Mouse (Mus musculus): ENCODE results near the gene Olfr314. TPM values are rescaled to one million over a fixed set of nuclear protein-coding genes. Genes with fewer than 3 reads are reported as not detected.
"Not testable (repeated sequence)": the region's sequence is repeated elsewhere in the genome, so short reads cannot be mapped to it uniquely, and the experiment has no call there.

The Olfr314 gene
- polyA plus RNA-seq (2014; fragmentation: Nextera tagmentation; extraction: Ambion mirVana), result not detected in 2 replicates

- Histone ChIP-seq H3K4me1 (replicated peaks; ENCODE audit: control insufficient read depth, insufficient read depth, low read length) (no peaks in the 10 kb centered on the region), H3K9me3 (ENCODE audit: control insufficient read depth, low read length) (no peaks in the 10 kb centered on the region), H3K27me3 (replicated peaks; ENCODE audit: control insufficient read depth, insufficient read depth, low read length) (no peaks in the 10 kb centered on the region), H3K4me3 (ENCODE audit: low read depth, low read length) (no peak within 1 kb of the TSS), H3K9ac (ENCODE audit: low read length) (no peak within 1 kb of the TSS), H3K4me2 (ENCODE audit: low read length) (no peak within 1 kb of the TSS), H3K27ac (ENCODE audit: low read depth) (no peak within 1 kb of the TSS), H3K36me3 (ENCODE audit: control insufficient read depth, insufficient read depth, low read length) (no peaks in the 10 kb centered on the region)
- no peak for ATAC-seq (replicated peaks; ENCODE audit: low FRiP score, low TSS enrichment, low read depth)
- WGBS, result 70% methylated on average over 6 of the region's 6 CpGs
- DNase-seq (ENCODE audit: low spot score), result peak; percentile 13
Measured at GRCm38 (mm10) chr11:58782480-58783089, at the start of gene Olfr314. Olfr314 (plus strand) TSS chr11:58782952.

GRCm38 (mm10) chr11:58733372-58733771 is 49.4 kb upstream of the Olfr314 start:
- Histone ChIP-seq H3K9ac (ENCODE audit: low read length) (no peak overlapping the region), H3K36me3 (ENCODE audit: control insufficient read depth, insufficient read depth, low read length) (no peaks in the 10 kb centered on the region), H3K4me1 (replicated peaks; ENCODE audit: control insufficient read depth, insufficient read depth, low read length) (no peaks in the 10 kb centered on the region), H3K27me3 (replicated peaks; ENCODE audit: control insufficient read depth, insufficient read depth, low read length) (no peaks in the 10 kb centered on the region), H3K4me3 (ENCODE audit: low read depth, low read length) (no peak overlapping the region), H3K4me2 (ENCODE audit: low read length) (no peak overlapping the region), H3K27ac (ENCODE audit: low read depth) (no peak overlapping the region), H3K9me3 (ENCODE audit: control insufficient read depth, low read length) (no peaks in the 10 kb centered on the region)
- no peak for DNase-seq (ENCODE audit: low spot score)
- WGBS, result 61% methylated on average over 3 of the region's 3 CpGs
- ATAC-seq (replicated peaks; ENCODE audit: low FRiP score, low TSS enrichment, low read depth), result no peak

- H3K4me1 ChIP-seq (replicated peaks; ENCODE audit: control insufficient read depth, insufficient read depth, low read length), result no peaks in the 10 kb centered on the region
- H3K9me3 ChIP-seq (ENCODE audit: control insufficient read depth, low read length), result no peaks in the 10 kb centered on the region
- no peak within 1 kb of the TSS for H3K4me3 ChIP-seq (ENCODE audit: low read depth, low read length)
- 69% methylated on average over 4 of the region's 4 CpGs for WGBS
- no peak within 1 kb of the TSS for H3K27ac ChIP-seq (ENCODE audit: low read depth)
- ATAC-seq (replicated peaks; ENCODE audit: low FRiP score, low TSS enrichment, low read depth), result no peak
- no peaks in the 10 kb centered on the region for H3K27me3 ChIP-seq (replicated peaks; ENCODE audit: control insufficient read depth, insufficient read depth, low read length)
- no peak within 1 kb of the TSS for H3K4me2 ChIP-seq (ENCODE audit: low read length)
- DNase-seq (ENCODE audit: low spot score), result no peak
- no peak within 1 kb of the TSS for H3K9ac ChIP-seq (ENCODE audit: low read length)
- no peaks in the 10 kb centered on the region for H3K36me3 ChIP-seq (ENCODE audit: control insufficient read depth, insufficient read depth, low read length)
Measured at GRCm38 (mm10) chr11:58738792-58739262, 43.9 kb upstream of the Olfr314 start, which contains the start of gene Olfr317. Olfr317 (minus strand) TSS chr11:58739212.

- not testable (repeated sequence) for H3K9me3 ChIP-seq (ENCODE audit: control insufficient read depth, low read length); H3K4me3 ChIP-seq (ENCODE audit: low read depth, low read length); DNase-seq (ENCODE audit: low spot score); H3K4me1 ChIP-seq (replicated peaks; ENCODE audit: control insufficient read depth, insufficient read depth, low read length); ATAC-seq (replicated peaks; ENCODE audit: low FRiP score, low TSS enrichment, low read depth); H3K36me3 ChIP-seq (ENCODE audit: control insufficient read depth, insufficient read depth, low read length); H3K4me2 ChIP-seq (ENCODE audit: low read length); H3K27me3 ChIP-seq (replicated peaks; ENCODE audit: control insufficient read depth, insufficient read depth, low read length); H3K27ac ChIP-seq (ENCODE audit: low read depth); H3K9ac ChIP-seq (ENCODE audit: low read length)
- 84% methylated on average over 18 of the region's 18 CpGs for WGBS
Measured at GRCm38 (mm10) chr11:58751096-58751495, 31.7 kb upstream of the Olfr314 start.

GRCm38 (mm10) chr11:58752434-58752833 is 30.3 kb upstream of the Olfr314 start, which contains the start of gene Olfr316:
Olfr316 (plus strand) TSS chr11:58752734.
- ATAC-seq (replicated peaks; ENCODE audit: low FRiP score, low TSS enrichment, low read depth), result no peak
- 82% methylated on average over 2 of the region's 2 CpGs for WGBS
- Histone ChIP-seq H3K27me3 (replicated peaks; ENCODE audit: control insufficient read depth, insufficient read depth, low read length) (no peaks in the 10 kb centered on the region), H3K4me3 (ENCODE audit: low read depth, low read length) (no peak within 1 kb of the TSS), H3K4me1 (replicated peaks; ENCODE audit: control insufficient read depth, insufficient read depth, low read length) (no peaks in the 10 kb centered on the region), H3K36me3 (ENCODE audit: control insufficient read depth, insufficient read depth, low read length) (no peaks in the 10 kb centered on the region), H3K9me3 (ENCODE audit: control insufficient read depth, low read length) (no peaks in the 10 kb centered on the region), H3K4me2 (ENCODE audit: low read length) (no peak within 1 kb of the TSS), H3K27ac (ENCODE audit: low read depth) (no peak within 1 kb of the TSS), H3K9ac (ENCODE audit: low read length) (no peak within 1 kb of the TSS)
- no peak for DNase-seq (ENCODE audit: low spot score)

GRCm38 (mm10) chr11:58772888-58773287 is 9.9 kb upstream of the Olfr314 start, which contains the start of gene Olfr315:
Olfr315 (plus strand) TSS chr11:58773188.
- no peak for DNase-seq (ENCODE audit: low spot score)
- no peak for ATAC-seq (replicated peaks; ENCODE audit: low FRiP score, low TSS enrichment, low read depth)
- Histone ChIP-seq H3K4me3 (ENCODE audit: low read depth, low read length) (no peak within 1 kb of the TSS), H3K36me3 (ENCODE audit: control insufficient read depth, insufficient read depth, low read length) (no peaks in the 10 kb centered on the region), H3K9ac (ENCODE audit: low read length) (no peak within 1 kb of the TSS), H3K4me1 (replicated peaks; ENCODE audit: control insufficient read depth, insufficient read depth, low read length) (no peaks in the 10 kb centered on the region), H3K9me3 (ENCODE audit: control insufficient read depth, low read length) (no peaks in the 10 kb centered on the region), H3K4me2 (ENCODE audit: low read length) (no peak within 1 kb of the TSS), H3K27me3 (replicated peaks; ENCODE audit: control insufficient read depth, insufficient read depth, low read length) (no peaks in the 10 kb centered on the region), H3K27ac (ENCODE audit: low read depth) (no peak within 1 kb of the TSS)

- Histone ChIP-seq H3K4me3 (ENCODE audit: low read depth, low read length) (no peak overlapping the region), H3K27ac (ENCODE audit: low read depth) (no peak overlapping the region), H3K9ac (ENCODE audit: low read length) (no peak overlapping the region), H3K4me2 (ENCODE audit: low read length) (no peak overlapping the region), H3K9me3 (ENCODE audit: control insufficient read depth, low read length) (no peaks in the 10 kb centered on the region), H3K27me3 (replicated peaks; ENCODE audit: control insufficient read depth, insufficient read depth, low read length) (no peaks in the 10 kb centered on the region), H3K4me1 (replicated peaks; ENCODE audit: control insufficient read depth, insufficient read depth, low read length) (no peaks in the 10 kb centered on the region), H3K36me3 (ENCODE audit: control insufficient read depth, insufficient read depth, low read length) (no peaks in the 10 kb centered on the region)
- no peak for ATAC-seq (replicated peaks; ENCODE audit: low FRiP score, low TSS enrichment, low read depth)
- DNase-seq (ENCODE audit: low spot score), result peak; percentile 16
- WGBS, result 82% methylated on average over 2 of the region's 2 CpGs
Measured at GRCm38 (mm10) chr11:58784182-58784581, 1.4 kb downstream of the Olfr314 start.

GRCm38 (mm10) chr11:58787651-58788050 is 4.9 kb downstream of the Olfr314 start:
- Histone ChIP-seq H3K4me1 (replicated peaks; ENCODE audit: control insufficient read depth, insufficient read depth, low read length) (no peaks in the 10 kb centered on the region), H3K4me3 (ENCODE audit: low read depth, low read length) (no peak overlapping the region), H3K4me2 (ENCODE audit: low read length) (no peak overlapping the region), H3K27me3 (replicated peaks; ENCODE audit: control insufficient read depth, insufficient read depth, low read length) (no peaks in the 10 kb centered on the region), H3K27ac (ENCODE audit: low read depth) (no peak overlapping the region), H3K9me3 (ENCODE audit: control insufficient read depth, low read length) (no peaks in the 10 kb centered on the region), H3K9ac (ENCODE audit: low read length) (no peak overlapping the region), H3K36me3 (ENCODE audit: control insufficient read depth, insufficient read depth, low read length) (no peaks in the 10 kb centered on the region)
- DNase-seq (ENCODE audit: low spot score), result peak; percentile 21
- WGBS, result 90% methylated on average over 10 of the region's 10 CpGs
- no peak for ATAC-seq (replicated peaks; ENCODE audit: low FRiP score, low TSS enrichment, low read depth)

- DNase-seq (ENCODE audit: low spot score) (peak; percentile 21), ATAC-seq (replicated peaks; ENCODE audit: low FRiP score, low TSS enrichment, low read depth) (no peak)
- Histone ChIP-seq H3K9ac (ENCODE audit: low read length) (no peak overlapping the region), H3K4me2 (ENCODE audit: low read length) (no peak overlapping the region), H3K4me1 (replicated peaks; ENCODE audit: control insufficient read depth, insufficient read depth, low read length) (no peaks in the 10 kb centered on the region), H3K4me3 (ENCODE audit: low read depth, low read length) (no peak overlapping the region), H3K36me3 (ENCODE audit: control insufficient read depth, insufficient read depth, low read length) (no peaks in the 10 kb centered on the region), H3K27ac (ENCODE audit: low read depth) (no peak overlapping the region), H3K27me3 (replicated peaks; ENCODE audit: control insufficient read depth, insufficient read depth, low read length) (no peaks in the 10 kb centered on the region), H3K9me3 (ENCODE audit: control insufficient read depth, low read length) (no peaks in the 10 kb centered on the region)
- 82% methylated on average over 8 of the region's 8 CpGs for WGBS
Measured at GRCm38 (mm10) chr11:58788346-58788745, 5.6 kb downstream of the Olfr314 start.
